Mouse (Mus musculus): ENCODE data around the gene Bricd5.
"Not testable (repeated sequence)": the region's sequence is repeated elsewhere in the genome, so short reads cannot be mapped to it uniquely, and the experiment has no call there.

Bricd5 gene

DNA sequence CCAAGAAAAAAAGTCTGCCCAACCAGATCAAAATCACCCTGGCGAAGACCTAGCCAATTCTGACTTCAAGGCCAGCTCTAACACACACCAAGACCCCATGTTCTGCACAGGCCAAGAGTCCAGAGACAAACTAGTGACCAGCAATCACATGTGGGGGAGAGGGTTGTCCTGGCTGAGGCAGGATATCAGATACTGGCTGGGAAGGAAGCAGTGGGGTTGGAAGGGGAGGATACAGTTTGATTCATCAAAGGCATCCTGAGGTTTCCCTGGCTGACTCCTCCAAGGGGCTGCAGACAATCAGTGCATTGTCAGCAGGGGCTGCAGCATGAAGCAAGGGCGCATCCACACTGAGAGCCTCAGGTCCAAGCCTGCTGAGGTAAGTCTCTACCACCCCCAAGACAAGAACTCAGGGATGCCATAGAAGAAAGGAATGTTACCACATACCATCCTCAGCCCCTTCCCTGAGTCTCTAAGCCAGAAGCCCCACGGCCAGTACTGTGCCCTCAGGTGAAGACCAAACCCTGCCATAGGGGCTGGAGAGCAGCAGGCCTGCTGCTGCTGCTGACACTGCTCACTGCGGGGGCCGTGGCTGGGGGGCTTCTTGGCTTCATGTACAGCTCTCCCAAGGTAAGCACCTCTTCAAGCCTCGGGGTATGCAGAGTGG is at the start of gene Bricd5:
Bricd5 (plus strand) TSS at position 273 of the 664 bp plus-strand sequence.
- DNase-seq (ENCODE audit: low spot score in 2 of 2): no peak

DNA sequence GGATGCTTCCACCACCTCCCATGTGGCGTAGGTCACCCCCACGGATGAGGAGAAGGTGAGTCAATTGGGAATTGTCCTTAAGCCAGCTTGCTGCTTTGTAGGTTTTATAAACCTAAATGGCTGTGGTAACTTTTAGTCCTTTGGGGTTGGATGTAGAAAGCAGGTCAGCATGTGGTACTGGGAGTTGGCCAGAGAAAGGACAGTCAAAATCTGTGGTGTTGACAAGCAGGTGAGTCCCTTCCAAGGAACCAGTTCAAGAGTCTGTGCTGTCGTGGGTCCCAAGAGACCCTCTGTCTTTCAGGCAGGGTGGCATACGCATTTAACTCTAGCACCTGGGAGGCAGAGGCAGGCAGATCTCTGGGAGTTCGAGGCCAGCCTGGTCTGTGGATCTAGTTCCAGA is 49.2 kb upstream of the Bricd5 start:
- DNase-seq (ENCODE audit: low spot score in 2 of 2): no peak

- DNase-seq (ENCODE audit: low spot score in 2 of 2): not testable (repeated sequence)
Measured at GRCm38 (mm10) chr17:24425326-24425725, 48.4 kb upstream of the Bricd5 start.

GRCm38 (mm10) chr17:24425905-24426304 is 47.8 kb upstream of the Bricd5 start:
- DNase-seq (ENCODE audit: low spot score in 2 of 2): no peak

- DNase-seq (ENCODE audit: low spot score in 2 of 2): peak; percentile 94 to 96
Measured at GRCm38 (mm10) chr17:24426471-24427169, 47.1 kb upstream of the Bricd5 start, which contains the start of gene Eci1. TSS of gene Eci1 (plus strand) at chr17:24426641.

DNA sequence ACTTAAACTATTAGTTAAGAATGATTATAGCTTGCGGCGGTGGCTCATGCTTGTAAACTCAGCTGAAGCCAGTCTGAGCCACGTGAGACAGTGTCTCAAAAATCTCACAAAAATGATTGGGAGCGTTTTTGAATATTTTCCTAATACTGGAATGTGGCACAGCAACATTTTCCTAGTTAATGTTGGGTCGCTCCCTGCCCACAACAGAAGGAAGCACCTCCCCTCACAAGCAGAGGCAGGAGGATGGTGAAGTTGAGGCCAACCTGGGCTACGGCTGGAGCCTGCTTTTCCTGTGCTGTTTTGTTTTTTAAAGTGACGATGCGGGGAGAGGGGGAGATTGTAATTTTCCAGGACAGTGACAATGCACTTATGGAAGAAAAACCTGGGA is 46.5 kb upstream of the Bricd5 start:
- DNase-seq (ENCODE audit: low spot score in 2 of 2): no peak

DNA sequence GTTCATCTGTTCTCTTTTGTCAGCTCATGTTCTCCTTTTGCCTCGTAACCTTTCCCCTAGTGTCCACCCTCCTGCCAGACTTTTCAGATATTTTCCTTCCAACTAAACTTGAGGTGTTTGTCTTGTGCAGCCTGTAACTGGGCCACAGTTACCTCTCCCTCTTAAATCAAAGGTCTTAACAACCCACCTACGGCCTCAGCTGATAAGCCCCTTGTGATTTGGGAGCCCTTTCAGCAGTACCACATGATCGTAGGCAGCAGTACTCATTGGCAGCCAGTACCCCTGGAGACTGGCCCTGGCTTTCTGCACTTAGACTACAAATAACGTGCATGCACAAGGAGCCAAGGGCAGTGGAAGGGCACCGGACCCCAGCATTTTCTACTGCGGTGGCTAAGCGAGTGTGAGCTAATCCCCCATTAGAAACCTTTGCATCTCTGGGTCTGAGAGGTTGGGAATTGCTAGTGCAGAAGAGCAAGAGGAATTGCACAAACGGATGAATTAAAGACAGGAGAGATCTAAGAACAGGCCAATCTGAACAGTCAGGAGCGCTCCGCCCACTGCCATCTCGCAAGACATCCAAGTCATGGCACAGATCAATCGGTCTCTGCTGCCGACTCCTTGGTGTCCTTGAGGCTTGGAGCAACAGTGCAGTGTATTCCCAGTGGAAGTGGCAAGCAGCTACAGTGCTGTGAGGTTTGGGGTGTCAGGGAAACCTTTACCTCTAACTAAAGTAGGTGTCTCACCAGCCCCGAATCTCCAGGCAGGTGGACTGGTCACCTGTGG is 44.3 kb upstream of the Bricd5 start:
- no peak for DNase-seq (ENCODE audit: low spot score in 2 of 2)

DNA sequence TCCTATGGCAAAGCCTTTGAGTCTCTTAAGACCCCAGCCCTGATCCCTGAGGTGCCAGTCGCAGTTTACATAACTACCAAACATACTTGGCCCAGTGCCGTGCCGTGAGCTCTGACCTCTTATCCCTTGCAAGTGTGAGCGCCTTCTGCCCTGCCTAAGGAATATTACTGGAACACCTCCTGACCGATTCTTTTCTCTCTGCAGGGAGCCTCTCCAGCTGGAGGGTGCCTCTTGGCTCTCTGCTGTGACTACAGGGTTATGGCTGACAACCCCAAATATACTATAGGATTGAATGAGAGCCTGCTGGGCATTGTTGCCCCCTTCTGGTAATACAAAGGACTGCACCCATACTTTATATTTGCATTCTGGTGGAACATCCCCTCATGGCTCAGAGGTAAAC is 36.7 kb upstream of the Bricd5 start:
- no peak for DNase-seq (ENCODE audit: low spot score in 2 of 2)

DNA sequence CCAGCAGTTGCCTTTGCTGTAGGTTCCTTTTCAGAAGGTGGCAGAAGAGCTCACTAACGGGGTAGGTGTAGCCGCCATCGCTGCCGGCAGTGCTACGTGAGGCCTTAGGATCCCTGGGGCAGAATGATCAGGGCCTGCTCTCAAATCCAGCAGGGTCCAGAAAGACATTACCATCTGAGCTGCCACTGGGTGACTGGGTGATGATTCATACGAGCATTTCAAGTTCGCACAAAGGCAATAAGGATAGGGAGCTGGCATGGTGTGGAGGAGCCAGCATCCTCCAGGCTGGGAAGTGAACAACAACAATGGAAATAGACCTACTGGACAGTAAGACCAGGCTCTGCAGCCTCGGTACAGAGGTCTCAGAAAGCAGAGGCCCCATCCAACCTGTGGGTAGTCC is 33.3 kb upstream of the Bricd5 start:
- DNase-seq (ENCODE audit: low spot score in 2 of 2): no peak

DNA sequence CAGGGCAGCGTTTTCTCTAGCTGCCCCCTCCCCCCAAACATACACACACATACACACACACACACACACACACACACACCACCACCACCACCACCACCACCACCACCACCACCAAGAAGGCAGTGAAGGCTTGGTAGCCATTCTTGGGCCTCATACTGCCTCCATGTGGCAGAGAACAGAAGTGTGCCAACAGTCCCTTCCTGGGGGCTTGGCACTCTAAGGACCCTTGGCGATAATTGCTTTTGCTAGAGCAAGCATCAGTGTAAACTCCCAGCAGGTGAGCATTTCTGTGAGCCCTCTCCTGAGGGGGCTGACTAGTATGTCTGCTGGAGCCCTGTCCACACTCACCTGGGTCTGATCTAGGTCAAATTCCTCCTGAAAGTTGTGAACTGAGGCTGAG is 32.5 kb upstream of the Bricd5 start:
- DNase-seq (ENCODE audit: low spot score in 2 of 2): no peak

DNA sequence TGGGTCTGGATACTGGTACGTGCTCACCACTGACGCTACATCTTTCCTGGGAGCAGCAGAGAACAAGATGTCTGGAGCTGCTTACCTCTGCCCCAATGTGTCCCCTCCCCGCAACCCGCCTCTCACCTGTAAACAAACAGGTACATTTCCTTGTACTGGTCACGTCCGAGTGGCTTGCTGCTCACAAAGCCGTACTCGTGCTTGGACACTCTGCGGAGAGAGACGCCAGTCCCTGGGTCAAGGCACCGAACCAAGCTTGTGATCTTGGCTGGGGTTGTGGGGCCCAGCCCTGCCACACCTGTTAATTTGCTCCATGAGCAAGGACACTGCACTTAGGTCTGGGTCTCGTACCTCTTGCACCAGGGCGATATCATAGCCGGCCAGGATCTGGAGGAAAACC is 31.6 kb upstream of the Bricd5 start:
- DNase-seq (ENCODE audit: low spot score in 2 of 2): no peak

- DNase-seq (ENCODE audit: low spot score in 2 of 2): no peak
Measured at GRCm38 (mm10) chr17:24442632-24443155, 31.0 kb upstream of the Bricd5 start, which contains the start of gene Dnase1l2. TSS of gene Dnase1l2 (minus strand) at chr17:24443105.

GRCm38 (mm10) chr17:24443409-24443808 is 30.3 kb upstream of the Bricd5 start:
- DNase-seq (ENCODE audit: low spot score in 2 of 2): no peak

GRCm38 (mm10) chr17:24446590-24446989 is 27.1 kb upstream of the Bricd5 start:
- no peak for DNase-seq (ENCODE audit: low spot score in 2 of 2)

DNA sequence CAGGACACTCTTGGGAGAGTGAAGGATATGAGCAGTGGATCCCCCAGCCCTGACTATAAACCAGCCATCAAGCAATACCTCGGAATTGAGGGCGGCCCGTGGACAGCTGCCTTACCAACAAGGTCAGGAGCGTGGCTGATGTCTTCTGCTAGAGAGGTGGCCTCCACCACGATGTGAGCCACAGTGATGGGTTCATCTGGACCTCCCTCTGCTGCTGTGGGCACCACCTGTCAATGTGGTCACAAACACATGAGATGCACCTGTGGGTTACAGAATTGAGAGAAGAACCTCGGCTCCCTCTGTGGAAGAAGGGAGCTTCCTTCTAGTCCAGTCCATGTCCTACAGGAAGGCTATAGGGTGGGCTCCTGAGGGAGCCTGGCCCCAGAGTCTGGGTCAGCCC is 24.2 kb upstream of the Bricd5 start:
- DNase-seq (ENCODE audit: low spot score in 2 of 2): no peak

GRCm38 (mm10) chr17:24451220-24451619 is 22.5 kb upstream of the Bricd5 start:
- DNase-seq (ENCODE audit: low spot score in 2 of 2): no peak

DNA sequence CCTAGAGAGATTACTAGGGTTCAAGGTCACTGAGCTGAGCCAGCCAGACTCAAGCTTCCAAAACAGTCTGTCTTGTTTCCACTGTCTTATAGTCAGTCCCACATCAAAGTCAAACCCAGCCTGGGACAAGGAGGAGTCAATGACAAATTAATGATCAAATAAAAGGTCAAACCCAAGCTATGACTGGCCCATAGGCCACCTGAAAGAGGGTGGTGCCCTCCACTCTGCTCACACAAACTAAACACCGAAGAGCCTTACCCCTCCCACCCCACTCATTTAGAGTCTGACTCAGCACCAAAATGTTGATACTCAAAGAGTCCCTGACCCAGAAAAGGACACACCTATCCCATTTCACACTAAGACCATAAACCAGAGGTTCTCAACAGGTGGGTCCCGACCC is 20.3 kb upstream of the Bricd5 start:
- no peak for DNase-seq (ENCODE audit: low spot score in 2 of 2)

DNA sequence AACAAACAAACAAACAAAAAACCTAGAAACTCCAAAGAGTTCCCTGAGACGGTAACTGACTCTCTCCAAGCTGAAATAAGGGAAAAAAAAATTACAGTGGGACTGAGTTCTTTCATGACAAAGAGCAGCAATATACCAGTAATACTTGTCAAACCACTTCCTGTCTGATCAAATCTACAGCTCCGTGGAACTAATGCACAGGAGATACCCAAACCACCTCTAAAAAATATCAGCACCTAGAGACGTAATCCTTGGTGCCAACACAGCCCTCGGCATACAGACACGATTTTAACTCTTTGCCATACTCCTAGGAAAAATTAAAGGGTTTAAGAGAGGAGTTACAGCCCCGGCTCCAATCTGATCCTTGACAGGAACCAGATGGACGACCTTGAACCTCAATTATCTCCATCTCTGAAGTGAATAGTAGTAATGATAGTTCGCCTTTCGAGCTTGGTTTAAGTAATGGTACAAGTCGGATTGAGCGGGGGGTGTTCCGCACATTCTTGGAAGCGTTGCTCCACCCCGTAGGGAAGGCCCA is 19.4 kb upstream of the Bricd5 start:
- DNase-seq (ENCODE audit: low spot score in 2 of 2): no peak

- DNase-seq (ENCODE audit: low spot score in 2 of 2): peak; percentile 99 to 100
Measured at GRCm38 (mm10) chr17:24454756-24455522, 18.7 kb upstream of the Bricd5 start.

DNA sequence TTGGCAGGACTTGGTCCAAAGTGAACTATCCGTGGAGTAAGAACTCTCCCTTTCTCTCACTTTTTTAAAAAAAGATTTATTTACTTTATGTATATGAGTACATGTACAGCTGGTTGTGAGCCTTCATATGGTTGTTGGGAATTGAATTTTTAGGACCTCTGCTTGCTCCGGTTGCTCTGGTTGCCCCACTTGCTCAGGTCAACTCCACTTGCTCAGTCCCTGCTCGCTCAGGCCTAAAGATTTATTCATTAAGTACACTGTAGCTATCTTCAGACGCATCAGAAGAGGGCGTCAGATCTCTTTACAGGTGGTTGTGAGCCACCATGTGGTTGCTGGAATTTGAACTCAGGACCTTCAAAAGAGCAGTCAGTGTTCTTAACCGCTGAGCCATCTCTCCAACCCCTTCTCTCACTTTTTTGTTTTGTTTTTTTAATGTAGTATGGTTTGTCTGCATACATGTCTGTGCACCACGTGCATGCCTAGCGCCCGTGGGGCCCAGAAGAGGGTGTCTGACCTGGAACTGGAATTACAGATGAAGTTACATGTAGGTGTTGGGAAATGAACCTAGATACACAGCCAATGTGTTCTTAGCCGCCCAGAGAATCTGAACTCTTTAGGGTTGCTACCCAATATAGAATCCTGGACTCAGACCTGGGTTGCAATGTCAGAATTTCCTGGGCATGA is 18.0 kb upstream of the Bricd5 start:
- not testable (repeated sequence) for DNase-seq (ENCODE audit: low spot score in 2 of 2)

GRCm38 (mm10) chr17:24461580-24461979 is 12.1 kb upstream of the Bricd5 start:
- DNase-seq (ENCODE audit: low spot score in 2 of 2): no peak

Data from urinary bladder, postnatal 4 days (tissue).